Mouse (Mus musculus): ENCODE measurements at regions not wholly inside any gene's neighbourhood (a gene's known extent, or its start where the extent isn't known, plus 50 kb on each side); places are given as distances from the start of the nearest gene placed in this dataset.

DNA sequence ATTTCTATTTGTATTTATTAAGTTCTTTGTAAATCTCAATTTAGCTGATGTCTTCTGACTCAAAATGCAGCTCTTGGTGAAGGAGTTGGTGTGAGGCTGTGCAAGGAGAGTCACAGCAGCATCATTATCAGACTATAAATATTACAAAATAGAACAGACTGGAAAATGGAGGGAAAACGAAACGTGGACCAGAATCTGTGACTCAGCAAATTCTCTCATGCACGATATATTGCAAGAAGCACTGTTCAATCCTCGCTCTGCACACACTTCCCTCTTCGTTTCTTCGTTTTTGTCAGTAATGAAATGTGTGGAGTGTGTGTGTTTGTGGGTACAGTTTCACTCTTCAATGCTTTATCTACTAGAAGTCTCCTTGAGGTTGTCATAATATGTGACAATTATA is 215.5 kb downstream of the Ktn1 start:
- DNase-seq (ENCODE audit: low spot score) (no peak), ATAC-seq (ENCODE audit: low read depth) (no peak)
- H3K4me3 ChIP-seq (ENCODE audit: low read depth, low read length): no peak overlapping the region
- H3K9me3 ChIP-seq (ENCODE audit: control insufficient read depth, low read length): peaks cover 5% of the 10 kb centered on the region; the same call in 1 of the 2 replicates
- no peaks in the 10 kb centered on the region for H3K27me3 ChIP-seq (replicated peaks; ENCODE audit: control insufficient read depth, insufficient read depth, low read length)
- H3K9ac ChIP-seq (ENCODE audit: low read depth, low read length): no peak overlapping the region
- 76% methylated on average over 6 of the region's 6 CpGs for WGBS
- no peaks in the 10 kb centered on the region for H3K36me3 ChIP-seq (ENCODE audit: control insufficient read depth, insufficient read depth, low read length)
- no peak overlapping the region for H3K4me2 ChIP-seq (ENCODE audit: low read depth, low read length)
- H3K4me1 ChIP-seq (ENCODE audit: control insufficient read depth, insufficient read depth, low read length): no peaks in the 10 kb centered on the region
- H3K27ac ChIP-seq (replicated peaks; ENCODE audit: low read depth, low read length): no peak overlapping the region

DNA sequence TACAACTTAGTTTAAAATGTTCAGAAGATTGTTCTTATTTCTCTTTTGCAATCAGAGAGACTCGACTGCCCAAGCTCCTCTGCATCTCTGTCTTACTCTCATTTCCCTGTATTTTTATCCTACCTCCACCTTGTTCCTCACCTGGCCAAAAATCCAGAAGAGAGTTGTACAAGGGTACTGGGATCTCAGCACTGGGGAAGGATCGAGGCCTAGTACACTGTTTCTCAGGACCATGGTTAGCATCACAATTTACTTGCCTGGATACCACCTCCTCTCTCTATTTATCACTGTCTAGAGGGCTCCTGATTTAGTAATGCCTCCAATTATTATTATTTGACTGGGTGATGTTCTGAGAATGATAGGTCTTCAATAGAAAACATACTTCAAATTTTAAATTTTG is 218.8 kb downstream of the Ktn1 start:
- ATAC-seq (ENCODE audit: low read depth) (no peak), DNase-seq (ENCODE audit: low spot score) (no peak)
- Histone ChIP-seq H3K27me3 (replicated peaks; ENCODE audit: control insufficient read depth, insufficient read depth, low read length) (no peaks in the 10 kb centered on the region), H3K4me1 (ENCODE audit: control insufficient read depth, insufficient read depth, low read length) (no peaks in the 10 kb centered on the region), H3K9ac (ENCODE audit: low read depth, low read length) (no peak overlapping the region), H3K4me3 (ENCODE audit: low read depth, low read length) (no peak overlapping the region), H3K27ac (replicated peaks; ENCODE audit: low read depth, low read length) (no peak overlapping the region), H3K36me3 (ENCODE audit: control insufficient read depth, insufficient read depth, low read length) (no peaks in the 10 kb centered on the region), H3K9me3 (ENCODE audit: control insufficient read depth, low read length) (peaks cover under 1% of the 10 kb centered on the region; the same call in 1 of the 2 replicates), H3K4me2 (ENCODE audit: low read depth, low read length) (no peak overlapping the region)
- 74% methylated on average over 2 of the region's 2 CpGs for WGBS

DNA sequence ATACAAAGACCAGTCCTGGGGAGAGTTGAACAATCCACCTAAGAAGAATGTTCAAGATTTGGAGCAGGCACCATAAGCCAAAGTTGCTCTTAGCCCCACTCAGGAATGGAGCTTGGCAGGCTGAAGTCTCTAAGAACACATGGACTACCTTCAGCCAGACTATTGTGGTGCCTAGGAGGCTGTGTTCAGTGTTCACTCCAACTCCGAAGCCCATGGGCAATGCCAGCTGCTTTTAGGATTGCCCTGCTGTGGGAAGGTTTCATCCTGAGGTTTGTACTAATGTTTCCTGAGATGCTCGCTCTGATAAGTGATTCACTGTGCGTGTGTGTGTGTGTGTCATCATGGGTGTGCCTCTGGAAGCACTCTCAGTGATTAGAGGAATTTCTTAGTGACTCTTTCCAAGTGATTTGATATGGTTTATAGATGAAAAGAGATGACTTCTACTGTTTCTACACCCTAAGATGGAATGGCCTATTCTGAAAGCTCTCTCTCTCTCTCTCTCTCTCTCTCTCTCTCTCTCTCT is 220.1 kb downstream of the Ktn1 start:
- H3K4me1 ChIP-seq (ENCODE audit: control insufficient read depth, insufficient read depth, low read length): no peaks in the 10 kb centered on the region
- WGBS: 80% methylated on average over 3 of the region's 3 CpGs
- no peak for ATAC-seq (ENCODE audit: low read depth)
- H3K4me3 ChIP-seq (ENCODE audit: low read depth, low read length): no peak overlapping the region
- no peak overlapping the region for H3K9ac ChIP-seq (ENCODE audit: low read depth, low read length)
- H3K9me3 ChIP-seq (ENCODE audit: control insufficient read depth, low read length): no peaks in the 10 kb centered on the region
- no peak overlapping the region for H3K4me2 ChIP-seq (ENCODE audit: low read depth, low read length)
- H3K36me3 ChIP-seq (ENCODE audit: control insufficient read depth, insufficient read depth, low read length): no peaks in the 10 kb centered on the region
- no peak for DNase-seq (ENCODE audit: low spot score)
- no peak overlapping the region for H3K27ac ChIP-seq (replicated peaks; ENCODE audit: low read depth, low read length)
- H3K27me3 ChIP-seq (replicated peaks; ENCODE audit: control insufficient read depth, insufficient read depth, low read length): no peaks in the 10 kb centered on the region

DNA sequence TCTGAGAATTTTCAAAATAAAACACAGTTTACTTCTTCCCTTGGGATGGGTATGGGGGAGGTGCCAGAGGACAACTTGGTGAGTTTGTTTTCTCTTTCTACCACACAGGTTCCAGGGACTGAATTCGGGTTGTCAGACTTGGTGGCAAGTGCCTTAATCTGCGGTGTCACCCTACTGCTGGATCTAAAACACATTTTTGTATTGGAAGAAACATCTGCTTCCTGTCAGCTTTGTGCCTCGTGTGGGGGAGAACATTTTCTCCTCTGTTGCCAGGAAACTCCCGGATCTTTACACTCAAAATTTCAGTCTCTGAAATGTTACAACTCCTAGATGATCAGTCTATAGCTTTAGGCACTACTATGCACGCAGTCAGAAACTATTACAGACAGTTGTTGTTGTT is 228.3 kb downstream of the Ktn1 start:
- H3K9me3 ChIP-seq (ENCODE audit: control insufficient read depth, low read length): no peaks in the 10 kb centered on the region; the same call in 1 of the 2 replicates
- ATAC-seq (ENCODE audit: low read depth): no peak
- H3K4me3 ChIP-seq (ENCODE audit: low read depth, low read length): no peak overlapping the region
- no peaks in the 10 kb centered on the region for H3K27me3 ChIP-seq (replicated peaks; ENCODE audit: control insufficient read depth, insufficient read depth, low read length)
- WGBS: 49% methylated on average over 5 of the region's 5 CpGs
- no peak overlapping the region for H3K27ac ChIP-seq (replicated peaks; ENCODE audit: low read depth, low read length)
- no peak for DNase-seq (ENCODE audit: low spot score)
- no peaks in the 10 kb centered on the region for H3K4me1 ChIP-seq (ENCODE audit: control insufficient read depth, insufficient read depth, low read length)
- no peak overlapping the region for H3K9ac ChIP-seq (ENCODE audit: low read depth, low read length)
- H3K4me2 ChIP-seq (ENCODE audit: low read depth, low read length): no peak overlapping the region
- no peaks in the 10 kb centered on the region for H3K36me3 ChIP-seq (ENCODE audit: control insufficient read depth, insufficient read depth, low read length)

DNA sequence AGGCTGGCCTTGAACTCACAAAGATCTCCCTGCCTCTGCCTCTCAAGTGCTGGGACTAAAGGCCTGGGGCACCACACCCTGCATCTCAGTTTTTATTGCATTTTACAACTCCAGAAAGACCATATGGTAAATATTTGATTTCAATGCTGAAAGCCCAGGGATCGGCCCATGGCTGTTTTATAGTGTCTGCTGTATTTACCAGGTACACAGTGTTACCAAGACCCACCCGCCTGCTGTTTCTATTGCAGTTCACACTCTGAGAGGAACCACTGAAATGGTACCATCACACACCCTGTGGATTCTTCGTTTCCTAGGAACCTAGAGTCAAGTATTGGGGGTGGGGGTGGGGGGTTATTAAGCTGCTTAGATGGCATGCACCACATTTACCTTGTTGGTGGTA is 228.9 kb downstream of the Ktn1 start:
- Histone ChIP-seq H3K4me2 (ENCODE audit: low read depth, low read length) (no peak overlapping the region), H3K27ac (replicated peaks; ENCODE audit: low read depth, low read length) (no peak overlapping the region), H3K4me3 (ENCODE audit: low read depth, low read length) (no peak overlapping the region), H3K9me3 (ENCODE audit: control insufficient read depth, low read length) (no peaks in the 10 kb centered on the region; the same call in 1 of the 2 replicates), H3K4me1 (ENCODE audit: control insufficient read depth, insufficient read depth, low read length) (no peaks in the 10 kb centered on the region), H3K36me3 (ENCODE audit: control insufficient read depth, insufficient read depth, low read length) (no peaks in the 10 kb centered on the region), H3K9ac (ENCODE audit: low read depth, low read length) (no peak overlapping the region), H3K27me3 (replicated peaks; ENCODE audit: control insufficient read depth, insufficient read depth, low read length) (no peaks in the 10 kb centered on the region)
- DNase-seq (ENCODE audit: low spot score) (no peak), ATAC-seq (ENCODE audit: low read depth) (no peak)
- WGBS: 84% methylated on average over 3 of the region's 3 CpGs

DNA sequence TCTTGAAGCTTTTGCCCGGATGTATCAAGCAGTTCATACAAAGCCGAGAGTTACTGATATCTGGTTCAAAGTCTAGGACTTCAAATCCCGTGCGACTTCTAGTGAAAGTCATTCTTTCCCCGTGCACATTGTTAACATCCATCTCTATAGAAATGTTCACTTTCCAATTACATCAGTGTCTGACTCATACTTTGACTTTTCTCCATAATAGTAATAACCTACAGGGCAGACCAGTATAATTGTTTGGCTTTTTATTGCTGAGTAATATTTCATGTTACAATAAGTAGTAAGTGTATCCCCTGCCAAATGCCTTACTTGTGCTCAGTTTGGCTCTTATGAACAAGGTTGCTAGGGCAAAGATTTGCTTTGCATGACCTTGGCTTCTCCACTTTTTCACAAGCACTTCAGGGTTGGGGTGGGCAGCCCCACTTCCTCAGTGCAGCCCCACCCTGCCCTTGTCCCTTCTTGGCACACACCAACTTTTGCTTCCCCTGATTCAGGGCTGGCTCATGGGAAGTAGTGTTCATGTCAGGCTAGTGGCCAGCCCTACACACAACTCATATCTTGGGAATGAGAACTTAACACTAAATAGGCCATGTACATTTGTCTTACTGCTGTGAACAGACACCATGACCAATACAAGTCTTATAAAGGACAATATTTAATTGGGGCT is 229.7 kb downstream of the Ktn1 start:
- Histone ChIP-seq H3K27ac (replicated peaks; ENCODE audit: low read depth, low read length) (no peak overlapping the region), H3K4me2 (ENCODE audit: low read depth, low read length) (no peak overlapping the region), H3K27me3 (replicated peaks; ENCODE audit: control insufficient read depth, insufficient read depth, low read length) (no peaks in the 10 kb centered on the region), H3K36me3 (ENCODE audit: control insufficient read depth, insufficient read depth, low read length) (no peaks in the 10 kb centered on the region), H3K4me3 (ENCODE audit: low read depth, low read length) (no peak overlapping the region), H3K4me1 (ENCODE audit: control insufficient read depth, insufficient read depth, low read length) (no peaks in the 10 kb centered on the region), H3K9ac (ENCODE audit: low read depth, low read length) (no peak overlapping the region), H3K9me3 (ENCODE audit: control insufficient read depth, low read length) (no peaks in the 10 kb centered on the region; the same call in 1 of the 2 replicates)
- no peak for DNase-seq (ENCODE audit: low spot score)
- ATAC-seq (ENCODE audit: low read depth): no peak
- 91% methylated on average over 5 of the region's 5 CpGs for WGBS

DNA sequence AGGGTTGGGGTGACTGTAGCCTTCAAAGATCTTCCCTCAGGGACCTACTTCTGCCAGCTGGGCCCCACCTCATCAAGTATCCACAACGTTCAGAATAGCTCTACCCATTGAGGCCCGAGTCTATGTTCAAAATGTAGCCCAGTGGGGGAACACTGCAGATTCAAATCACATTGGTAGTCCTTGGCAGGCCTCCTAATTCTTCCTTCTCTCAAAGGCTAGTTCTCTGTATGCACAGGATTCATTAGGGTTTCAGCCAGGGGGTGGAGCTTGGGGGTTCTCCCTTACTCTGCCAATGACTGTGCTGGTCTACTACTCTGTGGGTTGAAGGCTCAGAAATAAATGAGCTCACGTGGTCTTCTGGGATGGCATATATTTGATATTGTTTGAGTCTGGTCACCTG is 235.3 kb upstream of the Peli2 start:
- H3K27ac ChIP-seq (replicated peaks; ENCODE audit: low read depth, low read length): no peak overlapping the region
- H3K4me2 ChIP-seq (ENCODE audit: low read depth, low read length): no peak overlapping the region
- no peaks in the 10 kb centered on the region; the same call in 1 of the 2 replicates for H3K9me3 ChIP-seq (ENCODE audit: control insufficient read depth, low read length)
- WGBS: 82% methylated on average over 3 of the region's 3 CpGs
- no peak overlapping the region for H3K9ac ChIP-seq (ENCODE audit: low read depth, low read length)
- no peaks in the 10 kb centered on the region for H3K36me3 ChIP-seq (ENCODE audit: control insufficient read depth, insufficient read depth, low read length)
- DNase-seq (ENCODE audit: low spot score) (no peak), ATAC-seq (ENCODE audit: low read depth) (no peak)
- H3K4me1 ChIP-seq (ENCODE audit: control insufficient read depth, insufficient read depth, low read length): no peaks in the 10 kb centered on the region
- H3K27me3 ChIP-seq (replicated peaks; ENCODE audit: control insufficient read depth, insufficient read depth, low read length): no peaks in the 10 kb centered on the region
- H3K4me3 ChIP-seq (ENCODE audit: low read depth, low read length): no peak overlapping the region

DNA sequence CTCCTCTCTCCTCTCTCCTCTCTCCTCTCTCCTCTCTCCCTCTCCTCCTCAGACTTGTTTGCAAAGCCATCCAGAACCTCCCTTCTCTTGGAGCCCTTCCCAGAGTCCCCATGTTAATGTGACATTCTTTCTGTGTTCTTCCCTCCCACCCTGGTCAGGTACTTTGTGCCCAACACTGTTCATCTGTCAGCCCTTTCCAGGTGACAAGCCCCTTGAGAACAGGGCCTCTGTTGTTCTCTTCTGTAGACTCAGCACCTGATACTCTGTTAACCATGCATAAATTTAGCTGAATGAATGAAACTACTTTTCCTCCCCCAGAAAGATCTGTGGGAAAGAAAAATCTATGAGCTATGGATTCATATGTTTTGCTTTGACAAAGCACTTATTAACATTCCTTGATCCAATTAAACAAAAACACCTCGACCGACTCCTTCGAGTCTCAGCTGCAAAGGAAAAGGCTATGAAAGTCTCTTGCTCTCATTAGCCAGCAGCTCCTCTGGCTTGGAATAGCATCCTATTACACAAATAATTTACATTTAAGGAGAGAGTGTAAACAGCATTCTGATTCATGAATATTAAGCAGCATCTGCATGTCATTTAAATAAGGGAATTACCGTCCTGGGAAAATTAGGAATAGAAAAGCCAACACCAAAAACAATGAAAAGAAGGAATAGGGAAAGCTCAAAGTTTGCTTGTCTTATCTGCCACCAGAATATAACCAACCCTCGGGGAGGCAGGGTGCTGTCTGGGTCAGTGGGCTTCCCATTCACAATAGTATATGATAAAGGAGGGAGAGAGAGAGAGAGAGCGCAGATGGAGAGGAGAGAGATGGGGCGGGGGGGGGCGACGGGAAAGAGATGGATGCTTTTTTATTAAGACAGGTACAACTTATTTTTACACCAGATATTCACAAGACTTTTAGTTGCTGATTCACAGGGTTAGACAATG is 230.1 kb upstream of the Peli2 start:
- Histone ChIP-seq H3K9me3 (ENCODE audit: control insufficient read depth, low read length) (no peaks in the 10 kb centered on the region), H3K4me1 (ENCODE audit: control insufficient read depth, insufficient read depth, low read length) (no peaks in the 10 kb centered on the region), H3K27me3 (replicated peaks; ENCODE audit: control insufficient read depth, insufficient read depth, low read length) (no peaks in the 10 kb centered on the region), H3K9ac (ENCODE audit: low read depth, low read length) (no peak overlapping the region), H3K36me3 (ENCODE audit: control insufficient read depth, insufficient read depth, low read length) (no peaks in the 10 kb centered on the region), H3K27ac (replicated peaks; ENCODE audit: low read depth, low read length) (no peak overlapping the region), H3K4me3 (ENCODE audit: low read depth, low read length) (no peak overlapping the region), H3K4me2 (ENCODE audit: low read depth, low read length) (no peak overlapping the region)
- WGBS: 64% methylated on average over 9 of the region's 9 CpGs
- DNase-seq (ENCODE audit: low spot score) (peak; percentile 25), ATAC-seq (ENCODE audit: low read depth) (no peak)

All from embryonic facial prominence, embryonic 14.5 days (tissue).